Mouse (Mus musculus) embryonic facial prominence, embryonic 13.5 days (tissue): Measurements from ENCODE around the gene Tmod1. TPM values are rescaled to one million over a fixed set of nuclear protein-coding genes. Genes with fewer than 3 reads are reported as not detected.
A peak's percentile ranks its signal among the peaks of the same experiment; 100 is the strongest.

Experiments used
- ATAC-seq: fragments of 200-750 bp; cut with Nextera tagmentation; 2 replicates; pipeline ENCODE4 v1.8.0; 2017; ENCODE audit warnings: low read depth; ENCODE audit not compliant: insufficient number of reproducible peaks, insufficient read depth, low FRiP score, low TSS enrichment
- H3K27ac ChIP-seq: fragments of 300-500 bp; sonication (generic); 2 replicates; pipeline ENCODE4 v1.5.1; 2015; ENCODE audit warnings: moderate library complexity, mild to moderate bottlenecking, inconsistent platforms
- H3K27me3 ChIP-seq: fragments of 300-500 bp; sonication (generic); 2 replicates; pipeline ENCODE4 v1.6.1; 2015; ENCODE audit warnings: mild to moderate bottlenecking, inconsistent platforms
- H3K36me3 ChIP-seq: fragments of 300-500 bp; sonication (generic); 2 replicates; pipeline ENCODE4 v1.6.1; 2015; ENCODE audit warnings: mild to moderate bottlenecking, inconsistent platforms
- H3K4me1 ChIP-seq: fragments of 300-500 bp; sonication (generic); 2 replicates; pipeline ENCODE4 v1.6.1; 2015; ENCODE audit warnings: inconsistent platforms
- H3K4me2 ChIP-seq: fragments of 300-500 bp; sonication (generic); 2 replicates; pipeline ENCODE4 v1.6.1; 2015; ENCODE audit warnings: moderate library complexity, mild to moderate bottlenecking, inconsistent platforms
- H3K4me3 ChIP-seq: fragments of 300-500 bp; sonication (generic); 2 replicates; pipeline ENCODE4 v1.5.1; 2015; ENCODE audit warnings: mild to moderate bottlenecking, inconsistent platforms
- H3K9ac ChIP-seq: fragments of 300-500 bp; sonication (generic); 2 replicates; pipeline ENCODE4 v1.6.1; 2015; ENCODE audit warnings: mild to moderate bottlenecking, inconsistent platforms
- H3K9me3 ChIP-seq: fragments of 300-500 bp; sonication (generic); 2 replicates; pipeline ENCODE4 v1.6.1; 2016; ENCODE audit warnings: inconsistent platforms
- WGBS: fragments of 180-500 bp; shearing (Covaris S2); methylation state at CpG from one replicate; pipeline ENCODE4 v1.1.7; 2015; ENCODE audit warnings: mixed read lengths; 5-methylcytosine and 5-hydroxymethylcytosine counted together
- polyA plus RNA-seq: library from polyadenylated mRNA; unstranded; fragments of >200 nt; fragmentation: Nextera tagmentation; extraction: Ambion mirVana; gene quantifications from 2 replicates; pipeline ENCODE4 v1.2.1, GENCODE M21; 2015

The Tmod1 gene
- polyA plus RNA-seq, 1 experiment from 2014 or later: 2.4 TPM

DNA sequence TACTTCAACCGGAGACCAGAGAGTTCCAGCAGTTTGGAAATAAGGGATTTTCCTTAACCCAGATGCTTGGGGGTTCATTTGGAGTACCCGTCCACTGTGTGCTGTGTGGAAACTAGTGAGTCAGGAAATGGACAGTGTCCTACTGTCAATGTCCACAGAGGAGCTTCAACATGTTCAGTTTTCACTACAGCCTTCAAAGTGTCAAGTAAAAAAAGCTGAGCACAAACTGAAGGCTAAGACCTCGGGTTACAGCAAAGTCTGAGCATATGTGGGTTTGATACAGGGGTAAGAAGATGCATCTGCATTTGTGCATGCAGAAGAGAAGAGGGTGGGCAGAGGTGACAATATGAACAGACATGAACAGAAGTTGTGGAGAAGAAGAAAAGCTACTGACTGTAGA, 82.0 kb downstream of the Tmod1 start:
- H3K4me3 ChIP-seq: no peak overlapping the region
- no peak for ATAC-seq
- H3K4me1 ChIP-seq: no peaks in the 10 kb centered on the region
- no peak overlapping the region for H3K27ac ChIP-seq
- no peak overlapping the region for H3K4me2 ChIP-seq
- WGBS: 85% methylated on average over 3 of the region's 3 CpGs
- H3K36me3 ChIP-seq: peaks cover 98% of the 10 kb centered on the region
- H3K9me3 ChIP-seq: no peaks in the 10 kb centered on the region
- H3K9ac ChIP-seq: no peak overlapping the region
- no peaks in the 10 kb centered on the region for H3K27me3 ChIP-seq

- ATAC-seq: no peak
- Histone ChIP-seq H3K9me3 (no peaks in the 10 kb centered on the region), H3K4me3 (no peak overlapping the region), H3K27ac (no peak overlapping the region), H3K36me3 (peaks cover 92% of the 10 kb centered on the region), H3K27me3 (no peaks in the 10 kb centered on the region), H3K4me2 (no peak overlapping the region), H3K9ac (no peak overlapping the region), H3K4me1 (no peaks in the 10 kb centered on the region)
- WGBS: 86% methylated on average over 6 of the region's 6 CpGs
Observed at GRCm38 (mm10) chr4:46123358-46123757, 84.6 kb downstream of the Tmod1 start.

DNA sequence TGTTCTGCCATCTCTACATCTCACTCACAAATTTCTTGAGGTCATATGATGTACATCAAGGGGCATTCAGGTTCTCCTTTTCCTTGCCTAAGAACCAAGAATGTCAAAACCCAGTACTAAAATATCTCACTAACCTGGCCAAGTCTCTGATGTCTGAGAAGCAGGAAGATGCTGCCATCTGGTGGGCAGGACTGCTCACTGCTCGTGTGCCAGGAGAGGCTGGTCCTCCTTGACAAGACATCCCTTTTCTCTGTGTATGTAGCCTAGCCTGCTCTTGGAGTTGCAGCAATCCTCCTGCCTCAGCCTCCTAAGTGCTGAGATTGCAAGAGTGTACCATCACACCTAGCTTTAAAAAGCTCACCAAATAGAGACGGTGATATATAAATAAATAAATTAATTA, 87.8 kb downstream of the Tmod1 start:
- Histone ChIP-seq H3K9me3 (no peaks in the 10 kb centered on the region), H3K27ac (no peak overlapping the region), H3K4me2 (no peak overlapping the region), H3K9ac (no peak overlapping the region), H3K27me3 (no peaks in the 10 kb centered on the region), H3K36me3 (peaks cover 89% of the 10 kb centered on the region), H3K4me1 (no peaks in the 10 kb centered on the region), H3K4me3 (no peak overlapping the region)
- 58% methylated on average over 2 of the region's 2 CpGs for WGBS
- ATAC-seq: no peak

DNA sequence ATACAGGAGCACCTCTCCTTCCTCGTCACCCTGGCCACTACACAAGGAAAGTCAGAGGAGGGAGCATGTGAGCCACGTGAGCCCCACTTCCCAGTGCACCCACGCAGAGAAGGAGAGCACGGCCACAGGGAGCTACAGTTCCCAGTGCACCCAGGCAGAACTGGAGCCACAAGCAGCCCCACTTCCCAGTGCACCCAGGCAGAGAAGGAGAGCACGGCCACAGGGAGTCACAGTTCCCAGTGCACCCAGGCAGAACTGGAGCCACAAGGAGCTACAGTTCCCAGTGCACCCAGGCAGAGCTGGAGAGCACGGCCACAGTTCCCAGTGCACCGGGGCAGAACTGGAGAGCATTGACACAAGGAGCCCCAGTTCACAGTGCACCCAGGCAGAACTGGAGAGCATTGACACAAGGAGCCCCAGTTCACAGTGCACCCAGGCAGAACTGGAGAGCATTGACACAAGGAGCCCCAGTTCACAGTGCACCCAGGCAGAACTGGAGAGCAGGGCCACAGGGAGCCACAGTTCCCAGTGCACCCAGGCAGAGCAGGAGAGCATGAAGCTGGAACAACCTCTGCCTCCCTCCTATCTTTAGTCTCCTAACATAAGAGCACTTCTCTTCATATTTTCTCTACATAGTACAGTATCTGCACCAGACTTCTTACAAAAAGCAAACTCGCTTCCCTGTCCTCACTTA, 90.7 kb downstream of the Tmod1 start:
- no peak overlapping the region for H3K4me3 ChIP-seq
- H3K36me3 ChIP-seq: peaks cover 89% of the 10 kb centered on the region
- ATAC-seq: no peak
- no peaks in the 10 kb centered on the region for H3K9me3 ChIP-seq
- H3K4me1 ChIP-seq: no peaks in the 10 kb centered on the region
- WGBS: 91% methylated on average over 8 of the region's 8 CpGs
- no peak overlapping the region for H3K9ac ChIP-seq
- no peak overlapping the region for H3K27ac ChIP-seq
- no peak overlapping the region for H3K4me2 ChIP-seq
- no peaks in the 10 kb centered on the region for H3K27me3 ChIP-seq

- Histone ChIP-seq H3K4me2 (no peak overlapping the region), H3K27me3 (no peaks in the 10 kb centered on the region), H3K27ac (no peak overlapping the region), H3K9ac (no peak overlapping the region), H3K9me3 (no peaks in the 10 kb centered on the region), H3K4me1 (no peaks in the 10 kb centered on the region), H3K4me3 (no peak overlapping the region), H3K36me3 (peaks cover 88% of the 10 kb centered on the region)
- no peak for ATAC-seq
- 75% methylated on average over 3 of the region's 3 CpGs for WGBS
Observed at GRCm38 (mm10) chr4:46130221-46130620, 91.5 kb downstream of the Tmod1 start.

- Histone ChIP-seq H3K27ac (no peak overlapping the region), H3K4me1 (peaks cover 2% of the 10 kb centered on the region), H3K27me3 (no peaks in the 10 kb centered on the region), H3K9ac (no peak overlapping the region), H3K36me3 (peaks cover 74% of the 10 kb centered on the region), H3K9me3 (no peaks in the 10 kb centered on the region), H3K4me3 (no peak overlapping the region), H3K4me2 (no peak overlapping the region)
- no peak for ATAC-seq
- 89% methylated on average over 6 of the region's 6 CpGs for WGBS
Observed at GRCm38 (mm10) chr4:46131791-46132190, 93.1 kb downstream of the Tmod1 start.

DNA sequence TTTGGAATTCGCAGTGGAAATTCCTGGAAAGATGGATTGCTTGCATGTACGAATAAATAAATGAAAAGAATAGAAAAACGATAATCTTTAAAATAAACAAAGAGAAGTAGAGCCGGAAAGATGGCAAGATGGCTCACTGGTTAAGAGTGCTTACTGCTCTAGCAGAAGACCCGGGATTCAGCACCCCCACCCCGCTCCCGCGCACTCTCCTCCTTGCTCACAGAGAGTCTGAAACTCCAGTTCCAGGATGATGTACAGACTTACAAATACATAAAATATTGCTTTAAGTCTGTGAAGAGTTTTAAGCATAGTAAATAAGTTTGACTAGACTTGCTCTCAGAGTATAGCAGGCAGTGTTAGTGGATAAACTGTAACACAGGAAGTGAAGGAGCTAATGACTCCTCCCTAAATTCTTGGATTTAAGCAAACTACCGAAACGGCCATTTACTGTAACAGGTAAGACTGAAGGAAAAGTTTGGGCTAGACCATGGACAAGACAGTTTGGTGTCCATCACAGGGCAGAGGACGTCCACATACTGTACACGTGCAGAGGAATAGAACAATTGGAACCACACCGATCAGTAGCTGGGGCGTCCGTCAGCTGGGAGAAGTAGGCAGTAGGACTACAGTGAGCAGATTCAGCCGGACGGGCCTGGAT, 99.0 kb downstream of the Tmod1 start:
- peak overlapping the region; percentile 91 for H3K4me3 ChIP-seq
- H3K4me2 ChIP-seq: peak overlapping the region; percentile 82
- no peaks in the 10 kb centered on the region for H3K9me3 ChIP-seq
- ATAC-seq: peak; percentile 76
- no peaks in the 10 kb centered on the region for H3K27me3 ChIP-seq
- peaks cover 23% of the 10 kb centered on the region for H3K36me3 ChIP-seq
- WGBS: 7% methylated on average over 17 of the region's 17 CpGs
- H3K9ac ChIP-seq: peak overlapping the region; percentile 95
- peaks cover 19% of the 10 kb centered on the region for H3K4me1 ChIP-seq
- peak overlapping the region; percentile 96 for H3K27ac ChIP-seq

GRCm38 (mm10) chr4:46138287-46139222, 99.8 kb downstream of the Tmod1 start, which contains the start of the genes Ncbp1 and Tstd2:
TSS of gene Ncbp1 (plus strand) at chr4:46138613.
TSS of gene Tstd2 (minus strand) at chr4:46138694.
- under 1% methylated on average over 87 of the region's 90 CpGs for WGBS
- peaks cover 19% of the 10 kb centered on the region for H3K4me1 ChIP-seq
- no peaks in the 10 kb centered on the region for H3K9me3 ChIP-seq
- ATAC-seq: peak; percentile 81
- no peaks in the 10 kb centered on the region for H3K27me3 ChIP-seq
- H3K36me3 ChIP-seq: peaks cover 17% of the 10 kb centered on the region
- peak within 1 kb of the TSS; percentile 91 for H3K4me3 ChIP-seq
- H3K9ac ChIP-seq: peak within 1 kb of the TSS; percentile 95
- peak within 1 kb of the TSS; percentile 82 for H3K4me2 ChIP-seq
- peak within 1 kb of the TSS; percentile 96 for H3K27ac ChIP-seq

DNA sequence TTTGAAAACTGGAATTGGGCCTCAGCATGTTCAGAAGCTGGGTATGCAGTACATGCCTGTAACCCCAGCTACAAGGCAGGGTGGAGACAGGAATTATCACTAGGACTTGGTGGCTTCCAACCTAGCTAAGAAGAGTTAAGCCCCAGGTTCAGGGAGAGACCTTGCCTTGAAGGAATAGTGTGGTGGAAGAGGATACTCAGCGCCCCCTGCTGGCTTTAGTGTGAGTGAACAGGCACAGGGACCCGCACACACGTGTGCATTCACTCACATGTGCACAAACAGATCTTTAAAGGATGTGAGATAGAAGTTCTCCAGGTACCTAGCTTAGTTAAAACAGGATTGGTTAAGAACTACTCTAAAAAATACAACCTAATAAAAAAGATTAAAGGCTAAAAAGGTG, 105.6 kb downstream of the Tmod1 start:
- Histone ChIP-seq H3K36me3 (peaks cover 31% of the 10 kb centered on the region), H3K4me3 (no peak overlapping the region), H3K9me3 (no peaks in the 10 kb centered on the region), H3K27ac (no peak overlapping the region), H3K9ac (no peak overlapping the region), H3K27me3 (no peaks in the 10 kb centered on the region), H3K4me1 (peaks cover 11% of the 10 kb centered on the region), H3K4me2 (no peak overlapping the region)
- 73% methylated on average over 3 of the region's 3 CpGs for WGBS
- ATAC-seq: no peak

DNA sequence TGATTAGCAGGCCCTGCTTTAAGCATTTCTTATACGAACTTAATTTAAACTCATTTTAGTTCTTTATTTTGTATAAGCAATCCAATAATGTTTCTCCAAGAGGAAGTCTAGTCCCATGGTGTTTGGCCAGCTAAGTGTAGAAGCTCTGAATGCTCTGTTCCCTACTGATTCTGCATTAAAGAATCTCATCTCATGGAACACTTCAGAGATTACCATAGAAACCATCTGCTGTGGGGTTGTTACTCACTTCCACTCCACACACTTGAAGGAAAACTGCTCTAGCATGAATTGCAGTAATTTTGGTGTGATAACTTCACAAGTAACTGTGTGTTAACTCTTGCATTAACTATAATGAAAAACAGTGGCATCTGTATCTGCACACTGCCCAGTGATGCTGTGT, 108.1 kb downstream of the Tmod1 start:
- no peak for ATAC-seq
- no peaks in the 10 kb centered on the region for H3K27me3 ChIP-seq

DNA sequence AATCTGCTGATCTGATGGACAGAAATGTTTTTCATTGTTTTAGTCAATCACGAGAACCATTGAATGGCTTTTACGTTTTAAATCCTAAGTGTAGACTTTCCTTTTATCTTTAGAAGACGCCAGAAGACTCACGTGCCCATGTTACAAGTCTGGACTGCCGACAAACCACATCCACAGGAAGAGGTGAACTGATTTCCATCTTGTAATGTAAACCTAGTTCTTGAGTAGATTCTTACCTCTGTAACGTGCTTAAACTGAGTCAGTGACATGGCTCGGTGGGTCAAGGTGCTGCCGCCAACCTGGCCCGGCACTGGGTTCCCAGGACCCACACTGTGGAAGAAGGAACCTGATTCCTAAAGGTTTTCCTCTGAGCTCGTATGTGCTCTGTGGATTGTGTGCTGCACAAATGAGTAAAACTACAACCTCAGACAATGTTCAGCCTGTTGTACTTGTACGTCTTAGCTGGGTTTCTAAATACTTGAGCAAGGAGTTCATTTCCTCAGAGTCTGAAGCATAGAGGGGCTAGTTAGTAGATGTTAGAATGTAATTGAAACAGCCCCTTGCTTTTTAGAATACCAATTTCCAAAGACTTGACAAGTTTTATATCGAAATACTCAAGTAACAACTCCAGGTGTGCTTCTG, 113.3 kb downstream of the Tmod1 start:
- Histone ChIP-seq H3K27ac (no peak overlapping the region), H3K9me3 (no peaks in the 10 kb centered on the region), H3K27me3 (no peaks in the 10 kb centered on the region), H3K4me1 (no peaks in the 10 kb centered on the region), H3K36me3 (peaks cover 86% of the 10 kb centered on the region), H3K4me2 (no peak overlapping the region), H3K9ac (no peak overlapping the region), H3K4me3 (no peak overlapping the region)
- ATAC-seq: no peak
- 92% methylated on average over 12 of the region's 12 CpGs for WGBS

More for the DNA sequence above, 108.1 kb downstream of the Tmod1 start:
- H3K4me3 ChIP-seq: no peak overlapping the region
- no peaks in the 10 kb centered on the region for H3K9me3 ChIP-seq
- no peaks in the 10 kb centered on the region for H3K4me1 ChIP-seq
- peaks cover 51% of the 10 kb centered on the region for H3K36me3 ChIP-seq
- H3K4me2 ChIP-seq: no peak overlapping the region
- no peak overlapping the region for H3K9ac ChIP-seq
- H3K27ac ChIP-seq: no peak overlapping the region
- 95% methylated on average over 1 of the region's 1 CpGs for WGBS
